Mouse (Mus musculus): ENCODE results near the gene Mtf1. TPM values are rescaled to one million over a fixed set of nuclear protein-coding genes. Genes with fewer than 3 reads are reported as not detected.

Gene Mtf1
- total RNA-seq, 2 experiments from 2014 or later = 17.4 to 17.6 TPM

- peak; percentile 96 for DNase-seq
- intact Hi-C loops (cut with DNase I) = no loop called here
These were observed 48.5 kb downstream of the Mtf1 start, which contains the start of gene Yrdc for GRCm38 (mm10) chr4:124850261-124850913. Gene Yrdc (plus strand): TSS chr4:124850679.

GRCm38 (mm10) chr4:124850933-124851658 is 49.2 kb downstream of the Mtf1 start, which contains the start of gene 1110065P20Rik:
Gene 1110065P20Rik (minus strand): TSS chr4:124851196.
- intact Hi-C loops (cut with DNase I) = no loop called here
- DNase-seq = peak; percentile 80 to 82

GRCm38 (mm10) chr4:124856294-124856693 is 54.4 kb downstream of the Mtf1 start:
- intact Hi-C loops (cut with DNase I) = no loop called here
- no peak for DNase-seq

DNA sequence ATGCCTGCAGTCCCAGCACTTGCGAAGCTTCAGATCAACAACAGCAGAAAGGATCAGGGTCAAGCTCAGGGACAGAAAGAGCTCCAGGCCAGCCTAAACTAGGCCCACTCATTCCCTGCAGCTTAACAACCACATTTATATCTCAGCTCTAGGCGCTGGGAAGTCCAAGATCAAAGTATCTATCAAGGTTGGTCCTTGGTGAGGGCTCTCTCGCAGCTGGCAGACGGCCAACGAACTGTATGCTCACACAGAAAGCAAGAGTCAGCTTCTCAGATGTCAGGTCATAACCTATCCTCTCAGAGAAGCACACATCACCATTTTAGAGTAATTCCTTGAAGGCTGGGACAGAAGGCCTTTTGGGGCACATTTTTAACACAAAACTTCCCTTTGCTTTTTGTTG is 56.5 kb downstream of the Mtf1 start:
- intact Hi-C loops (cut with DNase I) = no loop called here
- DNase-seq = no peak

GRCm38 (mm10) chr4:124860446-124860845 is 58.5 kb downstream of the Mtf1 start:
- peak; percentile 82 to 88 for DNase-seq
- intact Hi-C loops (cut with DNase I) = no loop called here

GRCm38 (mm10) chr4:124861283-124862188 is 59.6 kb downstream of the Mtf1 start, which contains the start of gene Maneal:
Gene Maneal (minus strand): TSS chr4:124862171.
- no peak for DNase-seq
- intact Hi-C loops (cut with DNase I) = no loop called here

DNA sequence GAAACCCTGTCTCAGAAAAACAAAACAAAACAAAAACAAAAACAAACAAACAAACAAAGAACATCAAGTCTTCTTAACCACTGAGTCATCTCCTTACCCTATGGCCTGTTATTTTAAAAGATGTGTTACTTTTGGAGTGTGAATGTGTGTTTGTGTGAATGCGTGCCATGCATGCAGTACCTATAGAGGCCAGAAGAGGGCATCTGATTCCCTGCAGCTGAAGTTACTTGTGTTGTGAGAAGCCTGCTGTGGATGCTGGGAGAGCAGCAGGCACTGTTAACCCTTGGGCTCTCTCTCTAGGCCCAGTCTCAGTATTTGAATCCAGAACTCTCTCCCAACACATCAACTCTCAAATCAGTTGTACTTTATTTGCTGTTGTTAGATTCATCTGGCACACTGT is 70.8 kb downstream of the Mtf1 start:
- intact Hi-C loops (cut with DNase I) = no loop called here
- no peak for DNase-seq

DNA sequence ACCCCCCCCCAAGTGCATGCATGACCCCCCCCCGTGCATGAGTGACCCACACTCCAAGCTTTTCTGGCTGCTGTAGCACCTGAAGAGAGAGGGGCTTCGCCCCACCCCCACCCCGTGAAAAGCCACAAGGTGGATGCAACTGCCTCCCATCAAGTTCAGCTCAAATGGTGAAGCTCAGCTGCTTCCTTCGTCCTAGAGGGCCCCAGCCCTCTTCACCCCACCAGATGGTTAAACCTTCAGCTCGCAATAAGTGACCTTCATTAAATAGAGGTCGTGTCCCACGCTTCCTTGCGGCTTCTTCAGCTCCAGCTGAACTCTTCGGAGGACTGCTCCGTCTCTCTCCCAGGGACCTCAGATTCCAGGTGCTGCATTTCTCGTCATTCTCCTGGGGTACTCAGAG is 78.7 kb downstream of the Mtf1 start, which contains the start of gene Epha10:
Gene Epha10, plus strand, starts transcription at position 301 of the 400 bp plus-strand sequence.
- intact Hi-C loops (cut with DNase I) = no loop called here
- no peak for DNase-seq

DNA sequence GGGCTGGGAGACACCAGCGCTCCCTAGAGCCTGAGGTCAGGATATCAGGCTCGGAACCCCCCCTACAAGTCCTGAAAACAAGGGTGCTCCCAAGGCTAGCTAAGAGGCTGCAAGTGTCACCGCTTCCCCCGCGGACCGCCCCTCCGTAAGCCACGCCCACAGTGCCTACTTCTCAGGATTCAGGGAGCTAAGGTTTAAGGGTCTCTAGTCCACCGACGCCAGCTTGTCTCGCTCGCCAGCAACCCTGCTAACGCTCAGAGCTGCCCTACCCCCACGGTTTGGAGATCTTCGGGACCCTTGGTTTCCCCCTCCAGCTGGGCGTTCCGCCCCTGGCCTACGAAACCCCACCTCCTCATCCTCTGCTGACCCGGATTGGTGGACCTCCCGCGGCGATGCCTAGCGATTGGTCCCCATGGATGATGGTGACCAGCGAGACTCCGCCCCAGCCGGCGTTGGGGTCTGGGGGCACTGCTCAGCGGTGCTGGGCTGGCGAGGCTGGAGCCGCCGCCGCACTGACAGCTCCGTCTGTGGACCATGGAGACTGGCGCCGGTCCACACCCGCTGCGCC is 79.5 kb downstream of the Mtf1 start:
- no peak for DNase-seq
- intact Hi-C loops (cut with DNase I) = no loop called here

GRCm38 (mm10) chr4:124882151-124882729 is 80.3 kb downstream of the Mtf1 start:
- DNase-seq = peak; percentile 49 to 64
- intact Hi-C loops (cut with DNase I) = no loop called here

- DNase-seq = no peak
- intact Hi-C loops (cut with DNase I) = no loop called here
These were observed 86.8 kb downstream of the Mtf1 start for GRCm38 (mm10) chr4:124888702-124889101.

- intact Hi-C loops (cut with DNase I) = no loop called here
- DNase-seq = no peak
These were observed 88.0 kb downstream of the Mtf1 start for GRCm38 (mm10) chr4:124889935-124890334.

DNA sequence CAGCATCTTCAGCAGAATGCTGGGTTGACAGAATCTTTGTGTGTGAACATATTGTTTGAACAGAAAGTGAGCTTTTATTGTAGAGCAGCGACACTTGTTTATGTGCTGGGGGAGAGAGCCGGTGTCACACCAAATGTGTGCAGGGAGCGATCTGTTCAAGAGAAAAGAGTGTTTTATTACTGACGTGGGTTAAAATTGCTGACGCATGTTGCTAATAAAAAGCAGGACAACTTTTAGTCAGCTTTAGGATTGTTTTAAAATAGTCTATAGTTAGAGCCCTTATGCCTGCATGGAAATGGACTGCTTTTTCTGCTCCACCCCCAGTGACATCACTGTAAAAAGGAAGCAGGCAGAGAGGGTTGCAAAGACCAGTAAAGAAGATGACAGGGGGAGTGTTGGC is 88.9 kb downstream of the Mtf1 start:
- intact Hi-C loops (cut with DNase I) = no loop called here
- DNase-seq = no peak

- DNase-seq = no peak
- intact Hi-C loops (cut with DNase I) = no loop called here
These were observed 91.9 kb downstream of the Mtf1 start for GRCm38 (mm10) chr4:124893769-124894168.

- intact Hi-C loops (cut with DNase I) = no loop called here
- DNase-seq = peak in 1 of 2 experiments; percentile 7
These were observed 92.9 kb downstream of the Mtf1 start for GRCm38 (mm10) chr4:124894508-124895428.

DNA sequence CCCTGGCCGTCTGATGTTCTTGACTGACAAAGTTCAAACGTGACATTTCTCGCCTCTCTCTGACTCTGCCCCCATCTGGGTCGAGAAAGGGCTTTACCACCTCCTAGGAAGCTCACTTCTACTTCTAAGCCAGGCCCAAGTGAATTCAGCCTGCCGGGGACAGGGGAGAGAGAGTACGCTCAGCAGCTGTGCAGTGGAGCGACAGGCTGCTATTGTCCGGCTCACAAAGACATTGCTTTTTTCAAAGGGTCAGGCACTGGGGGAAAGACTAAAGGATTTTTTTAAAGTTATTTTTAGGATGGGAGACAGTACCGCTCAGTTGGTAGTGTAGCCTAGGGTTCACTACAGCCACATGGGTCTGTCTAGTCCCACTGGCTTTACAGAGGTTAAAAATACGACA is 96.5 kb downstream of the Mtf1 start:
- intact Hi-C loops (cut with DNase I) = no loop called here

More for the DNA sequence above, 96.5 kb downstream of the Mtf1 start:
- DNase-seq = no peak
